Comparison of ENCODE assay signal across 10 mouse cellular contexts in the genomic region with DNA sequence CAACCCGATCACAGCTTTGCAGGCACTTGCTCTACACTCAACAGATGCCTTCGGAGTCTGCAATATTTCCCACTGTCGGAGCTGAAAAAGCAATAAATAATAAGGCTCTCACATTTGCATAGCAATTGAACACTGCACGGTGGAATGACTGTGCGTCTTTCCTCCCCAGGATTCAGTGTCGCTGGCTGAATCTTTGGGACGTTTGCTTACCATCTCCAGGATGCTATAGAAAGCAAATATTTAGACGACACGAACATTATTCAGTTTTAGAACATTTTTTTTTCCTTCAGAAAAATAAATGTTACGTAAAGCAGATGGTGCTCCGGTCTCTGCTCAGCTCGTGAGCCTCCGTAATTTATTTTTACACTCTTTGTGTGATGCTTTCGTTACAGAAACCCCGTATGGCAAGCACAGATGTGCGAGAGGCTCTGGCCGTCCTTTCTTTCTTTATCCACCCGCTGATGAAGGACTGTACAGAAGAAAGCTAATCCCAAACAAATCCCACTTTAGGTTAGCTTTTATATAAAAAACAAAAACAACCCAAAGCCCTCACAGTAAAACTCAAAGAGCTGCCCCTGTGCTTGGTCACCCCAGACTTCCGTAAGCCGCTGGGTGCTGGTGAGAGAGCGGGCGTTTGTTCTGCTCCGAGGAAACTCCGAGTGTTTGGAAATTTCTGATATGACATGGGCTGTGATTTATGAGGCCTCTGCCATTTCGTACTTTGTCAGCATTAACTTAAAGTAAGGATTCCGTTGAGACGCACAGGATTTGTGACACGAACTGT.
A peak's percentile ranks its signal among the peaks of the same experiment; 100 is the strongest.
DNase-seq lines count a peak whose midpoint lies in the region; ATAC-seq and TF ChIP-seq lines count a peak whose summit lies in the region.
"Had no signal": no experiment of that assay in that cellular context is flagged by ENCODE, and none has a peak within 500 bp of the region (broad histone marks: within the 10 kb centered on the region; RNA-seq: fewer than 3 reads in every experiment).

No protein-coding gene starts in this region.

- WGBS in lung, embryonic 15.5 days = 41% methylated on average over 28 of the region's 28 CpGs
- 53% methylated on average over 28 of the region's 28 CpGs for WGBS in lung, adult 2 months
- 42% methylated on average over 28 of the region's 28 CpGs for WGBS in intestine, embryonic 15.5 days
- WGBS in midbrain, embryonic 11.5 days = 63% methylated on average over 28 of the region's 28 CpGs

- no peak overlapping the region for H3K9ac ChIP-seq in lung, embryonic 15.5 days
- no peak overlapping the region for H3K9ac ChIP-seq in intestine, embryonic 15.5 days
- H3K9ac ChIP-seq in midbrain, embryonic 11.5 days (ENCODE audit: low read length) = peak overlapping the region; percentile 24; the same call in 1 of the 2 replicates

- H3K36me3 ChIP-seq in lung, embryonic 15.5 days = no peaks in the 10 kb centered on the region
- no peaks in the 10 kb centered on the region for H3K36me3 ChIP-seq in intestine, embryonic 15.5 days
- H3K36me3 ChIP-seq in midbrain, embryonic 11.5 days (ENCODE audit: control insufficient read depth, insufficient read depth, low read length) = no peaks in the 10 kb centered on the region
- H3K36me3 ChIP-seq: G1E had no signal

- TF ChIP-seq POLR2A in lung, adult 2 months (IDR thresholded peaks at IDR 0.05; ENCODE audit: borderline replicate concordance, extremely low read depth, low read depth, low read length) = no peak

- no peak for ATAC-seq in lung, embryonic 15.5 days (ENCODE audit: borderline replicate concordance, extremely low read depth, low FRiP score, low TSS enrichment)
- no peak for ATAC-seq in intestine, embryonic 15.5 days
- ATAC-seq in midbrain, embryonic 11.5 days (ENCODE audit: low FRiP score) = no peak

- H3K27ac ChIP-seq in lung, embryonic 15.5 days = no peak overlapping the region
- no peak overlapping the region for H3K27ac ChIP-seq in intestine, embryonic 15.5 days
- H3K27ac ChIP-seq in midbrain, embryonic 11.5 days (ENCODE audit: low read depth, low read length) = peak overlapping the region; percentile 7; the same call in 1 of the 2 replicates

- H3K4me2 ChIP-seq in lung, embryonic 15.5 days = peak overlapping the region; percentile 8; the same call in 1 of the 2 replicates
- peak overlapping the region; percentile 39 for H3K4me2 ChIP-seq in intestine, embryonic 15.5 days (replicated peaks)
- 0 out of 2 replicates have a peak overlapping the region, but pooled peaks have one; percentile 4 for H3K4me2 ChIP-seq in midbrain, embryonic 11.5 days

- 0 out of 2 replicates have a peak overlapping the region, but pooled peaks have one; percentile 4 for H3K4me3 ChIP-seq in lung, embryonic 15.5 days
- no peak overlapping the region for H3K4me3 ChIP-seq in lung, adult 2 months (replicated peaks; ENCODE audit: extremely low read depth, low read depth, low read length)
- H3K4me3 ChIP-seq in intestine, embryonic 15.5 days (replicated peaks) = 0 out of 2 replicates have a peak overlapping the region, but pooled peaks have one; percentile 2
- H3K4me3 ChIP-seq in midbrain, embryonic 11.5 days (ENCODE audit: low read depth, low read length) = no peak overlapping the region

- no peaks in the 10 kb centered on the region for H3K9me3 ChIP-seq in lung, embryonic 15.5 days
- H3K9me3 ChIP-seq in intestine, embryonic 15.5 days = no peaks in the 10 kb centered on the region
- no peaks in the 10 kb centered on the region for H3K9me3 ChIP-seq in midbrain, embryonic 11.5 days (ENCODE audit: control insufficient read depth, low read length)

- no peaks in the 10 kb centered on the region for H3K27me3 ChIP-seq in lung, embryonic 15.5 days
- no peaks in the 10 kb centered on the region for H3K27me3 ChIP-seq in intestine, embryonic 15.5 days (replicated peaks)
- no peaks in the 10 kb centered on the region for H3K27me3 ChIP-seq in midbrain, embryonic 11.5 days (ENCODE audit: control insufficient read depth, insufficient read depth, low read length)

- DNase-seq in lung, adult 2 months = no peak
- DNase-seq in midbrain, embryonic 11.5 days (ENCODE audit: low spot score, missing footprints) = peak; percentile 88
- DNase-seq in telencephalon, adult 2 months (ENCODE audit: low read depth, low spot score) = peak; percentile 81
- DNase-seq in cerebellum, postnatal 14 days = no peak
- no peak for DNase-seq in cerebellum, adult 18-20 months
- no peak for DNase-seq in yolk sac, embryonic 10.5 days (ENCODE audit: low spot score)
- DNase-seq: cerebellum, adult 11-12 months had no signal

- no peaks in the 10 kb centered on the region for H3K4me1 ChIP-seq in lung, embryonic 15.5 days
- no peaks in the 10 kb centered on the region for H3K4me1 ChIP-seq in lung, adult 2 months (ENCODE audit: control insufficient read depth, insufficient read depth, low read length)
- no peaks in the 10 kb centered on the region for H3K4me1 ChIP-seq in intestine, embryonic 15.5 days (replicated peaks)
- H3K4me1 ChIP-seq in midbrain, embryonic 11.5 days (ENCODE audit: control insufficient read depth, insufficient read depth, low read length) = peaks cover 7% of the 10 kb centered on the region

- no peak for TF ChIP-seq CTCF in lung, adult 2 months (IDR thresholded peaks at IDR 0.05; ENCODE audit: insufficient read depth, low read length)

Comparison
In these comparisons a context has a peak if more than half of its experiments do, and no peak if none do; other contexts are left out.
1. H3K4me3 ChIP-seq: peak in lung, embryonic 15.5 days (single experiment) and intestine, embryonic 15.5 days (single experiment); none in lung, adult 2 months (single experiment) and midbrain, embryonic 11.5 days (single experiment).
2. DNase-seq: peak in midbrain, embryonic 11.5 days (single experiment) and telencephalon, adult 2 months (single experiment); none in lung, adult 2 months (single experiment), cerebellum, postnatal 14 days (0 of 2), cerebellum, adult 18-20 months (0 of 2) and yolk sac, embryonic 10.5 days (single experiment).
3. Peak in every context shown above with its lines, with median percentiles within 50 percentile points of each other: H3K4me2 ChIP-seq.